Mouse (Mus musculus) left cerebral cortex, adult 2 months (tissue): Measurements from ENCODE around the gene Cdc37. TPM values are rescaled to one million over a fixed set of nuclear protein-coding genes. Genes with fewer than 3 reads are reported as not detected.

Experiments
- DNase-seq, 2 experiments: peaks; one replicate each; pipeline ENCODE4 v3.0.0; 2021 to 2022; ENCODE audit warnings: low spot score in 2 of 2, mixed read lengths in 1 of 2; ENCODE audit errors: extremely low spot score in 1 of 2
- H3K27ac ChIP-seq: fragments of 200-600 bp; 2 replicates; pipeline ENCODE4 v1.8.1; 2022
- H3K4me3 ChIP-seq: fragments of 200-600 bp; 2 replicates; pipeline ENCODE4 v1.8.1; 2022
- CTCF ChIP-seq: fragments of 200-600 bp; IDR thresholded peaks from 2 replicates; pipeline ENCODE4 v1.8.1; 2022; ENCODE audit warnings: antibody characterized with exemption, mild to moderate bottlenecking, moderate library complexity
- intact Hi-C: fragments of 180-260 bp; cut with DNase I; formaldehyde crosslinking; loops from one replicate; pipeline ENCODE4 v1.15.1; 2025
- total RNA-seq, 2 experiments: library from RNA; stranded (reverse); gene quantifications; 2 replicates each; pipeline ENCODE4 v1.2.3; 2021

The Cdc37 gene
- total RNA-seq, 2 experiments from 2014 or later, result 141 to 143 TPM

DNA sequence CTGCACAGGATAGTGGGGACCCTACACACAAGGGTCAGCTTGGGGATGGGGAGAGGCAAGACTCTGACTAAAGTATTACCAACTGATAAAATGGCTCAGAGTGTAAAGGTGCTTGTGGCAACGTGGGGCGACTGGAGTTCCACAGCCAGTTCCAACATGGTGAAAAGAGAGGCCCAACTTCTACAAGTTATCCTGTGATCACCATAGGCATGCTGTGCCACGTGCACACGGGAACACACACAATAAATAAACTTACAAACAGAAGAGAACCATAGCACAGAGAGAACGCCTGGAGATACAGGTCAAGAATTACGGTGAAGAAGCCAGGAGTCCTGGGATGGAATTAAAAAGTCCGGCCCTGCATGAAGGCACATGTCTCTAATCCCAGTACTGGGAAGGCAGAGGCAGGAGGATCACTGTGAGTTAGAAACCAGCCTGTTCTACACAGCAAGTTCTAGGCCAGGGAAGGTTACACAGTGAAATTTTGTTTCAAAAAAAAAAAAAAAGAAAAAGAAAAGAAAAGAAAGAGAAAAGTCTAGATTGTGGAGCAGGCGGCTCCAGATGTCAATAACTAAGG is 617 bp downstream of the Cdc37 start:
- TF ChIP-seq CTCF, result no peak
- H3K27ac ChIP-seq, result peak overlapping the region; percentile 88

DNA sequence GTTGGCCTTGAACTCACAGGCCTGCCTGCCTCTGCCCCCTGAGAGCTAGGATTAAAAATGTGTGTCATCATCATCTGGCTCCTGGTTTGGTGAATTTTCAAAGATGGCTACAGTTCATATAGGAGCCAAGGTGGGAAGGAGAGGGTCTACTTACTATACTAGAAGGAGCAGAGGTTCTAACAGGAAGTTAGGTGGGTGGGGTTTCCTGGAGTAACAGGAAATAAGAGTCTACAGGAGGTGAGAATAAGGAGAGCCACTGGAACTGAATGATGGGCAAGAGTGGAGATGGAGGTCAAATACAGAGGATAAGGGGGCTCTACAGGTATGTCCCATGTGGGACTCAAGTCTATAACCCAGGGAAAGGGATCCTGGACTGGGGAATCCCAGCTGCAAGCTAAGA is 1.4 kb downstream of the Cdc37 start:
- Histone ChIP-seq H3K27ac (no peak overlapping the region), H3K4me3 (no peak overlapping the region)
- TF ChIP-seq CTCF, result no peak
- no peak for DNase-seq
- intact Hi-C loops, result no loop called here

More for the DNA sequence above, 617 bp downstream of the Cdc37 start:
- intact Hi-C loops, result loop anchor here (1.0 kb wide), 1 partner anchor 20 kb away; no protein-coding TSS in a partner anchor
- H3K4me3 ChIP-seq, result peak overlapping the region; percentile 94
- no peak for DNase-seq

DNA sequence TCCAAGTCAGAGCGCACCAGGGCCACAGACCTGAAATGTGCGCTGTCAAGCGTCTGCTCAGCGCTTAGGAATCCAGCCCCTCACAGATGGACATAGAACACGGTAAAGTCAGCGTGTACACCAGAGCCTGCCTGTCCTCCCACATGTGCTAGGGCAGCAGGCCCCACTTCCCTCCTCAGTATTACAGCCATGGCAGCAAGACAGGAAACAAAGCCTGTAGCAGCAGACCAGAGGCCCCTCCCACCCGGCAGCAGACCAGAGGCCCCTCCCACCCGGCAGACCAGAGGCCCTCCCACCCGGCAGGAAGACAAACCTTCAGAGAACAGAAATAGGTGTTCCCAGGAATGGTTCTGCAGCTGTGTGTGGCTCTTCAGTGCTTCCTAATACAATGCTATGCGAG is 3.1 kb downstream of the Cdc37 start:
- H3K27ac ChIP-seq, result no peak overlapping the region
- no peak for TF ChIP-seq CTCF
- intact Hi-C loops, result no loop called here

DNA sequence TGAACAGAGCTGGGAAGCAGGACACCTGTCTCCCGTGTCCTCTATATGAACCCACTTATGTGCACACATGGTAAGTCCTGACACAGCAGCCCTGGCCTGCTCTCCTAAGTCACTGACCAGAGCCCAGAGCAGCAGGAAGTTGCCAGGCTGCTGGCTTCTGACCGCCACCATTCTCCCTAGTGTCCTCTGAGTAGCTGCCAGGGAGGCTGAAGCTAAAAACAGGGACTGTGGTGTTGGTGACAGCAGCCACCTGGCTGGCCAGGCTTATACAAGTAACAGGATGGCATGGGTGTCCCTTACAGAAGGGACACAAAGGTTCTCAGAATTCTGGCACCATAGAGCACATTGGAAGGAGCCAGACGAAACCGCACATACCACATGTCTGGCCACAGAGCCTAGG is 4.4 kb downstream of the Cdc37 start:
- no peak for DNase-seq
- Histone ChIP-seq H3K27ac (no peak overlapping the region), H3K4me3 (no peak overlapping the region)
- intact Hi-C loops, result no loop called here
- no peak for TF ChIP-seq CTCF

More for the DNA sequence above, 3.1 kb downstream of the Cdc37 start:
- no peak for DNase-seq
- no peak overlapping the region for H3K4me3 ChIP-seq

DNA sequence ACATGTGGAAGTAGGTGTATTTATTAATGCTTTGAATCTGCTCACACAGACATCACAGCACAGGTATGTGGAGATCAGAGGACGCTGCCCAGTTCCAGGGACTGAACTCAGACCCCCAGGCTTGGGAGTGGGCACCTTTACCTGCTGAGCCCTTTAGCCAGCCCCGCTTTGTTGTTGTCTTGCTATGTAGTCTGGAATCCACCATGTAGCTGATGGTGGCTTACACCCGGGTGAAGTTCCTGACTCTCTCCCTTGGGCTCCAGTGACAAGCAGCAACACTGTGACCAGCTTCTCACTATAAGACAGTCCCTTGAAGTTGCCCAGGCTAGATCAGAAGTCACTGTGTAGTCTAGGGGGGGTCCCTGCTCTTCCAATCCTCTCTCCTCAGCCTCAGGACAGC is 5.4 kb downstream of the Cdc37 start:
- Histone ChIP-seq H3K27ac (no peak overlapping the region), H3K4me3 (no peak overlapping the region)
- intact Hi-C loops, result no loop called here
- TF ChIP-seq CTCF, result no peak
- DNase-seq, result no peak

DNA sequence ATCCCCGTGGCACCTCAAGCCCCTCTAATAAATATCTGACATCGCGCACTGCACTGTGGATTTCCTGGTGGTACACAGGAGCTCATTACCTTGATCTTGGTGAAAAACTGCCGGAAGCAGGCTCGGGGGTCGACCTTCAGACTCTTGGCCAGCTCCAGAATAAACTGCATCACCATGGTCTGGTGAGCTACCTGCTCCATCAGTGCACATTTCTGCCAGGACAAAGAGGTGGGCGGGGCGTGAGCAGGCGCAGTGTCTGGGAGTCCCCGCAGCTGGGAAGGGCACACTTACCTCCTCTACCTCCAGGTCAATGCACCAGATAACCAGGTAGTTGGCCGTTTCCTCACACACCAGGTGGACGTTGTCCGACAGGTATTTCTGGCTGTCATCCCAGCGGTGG is 7.9 kb downstream of the Cdc37 start:
- DNase-seq, result no peak
- intact Hi-C loops, result no loop called here
- no peak overlapping the region for H3K27ac ChIP-seq
- no peak for TF ChIP-seq CTCF
- no peak overlapping the region for H3K4me3 ChIP-seq

DNA sequence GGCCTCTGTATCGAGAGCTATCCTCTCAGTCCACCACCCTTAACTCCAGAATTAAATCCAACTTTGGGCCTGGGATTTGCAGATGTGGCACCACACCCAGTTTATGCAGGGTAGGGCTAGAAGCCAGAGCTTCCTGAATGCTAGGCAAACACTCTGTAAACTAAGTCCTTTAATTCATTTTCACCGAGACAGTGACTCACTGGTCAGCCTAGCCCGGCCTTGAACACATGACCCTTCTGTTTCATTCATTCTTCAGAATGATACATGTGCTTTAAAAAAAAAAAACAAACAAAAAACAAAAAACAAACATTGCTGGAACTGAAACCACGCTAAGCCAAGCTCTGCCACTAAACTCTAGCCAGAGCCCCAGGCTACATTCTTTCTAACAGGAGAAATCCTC is 11.4 kb downstream of the Cdc37 start:
- intact Hi-C loops, result loop anchor here (5.0 kb wide), 2 partner anchors 106 to 126 kb away; partner anchors contain the start of gene Icam5
- TF ChIP-seq CTCF, result no peak

DNA sequence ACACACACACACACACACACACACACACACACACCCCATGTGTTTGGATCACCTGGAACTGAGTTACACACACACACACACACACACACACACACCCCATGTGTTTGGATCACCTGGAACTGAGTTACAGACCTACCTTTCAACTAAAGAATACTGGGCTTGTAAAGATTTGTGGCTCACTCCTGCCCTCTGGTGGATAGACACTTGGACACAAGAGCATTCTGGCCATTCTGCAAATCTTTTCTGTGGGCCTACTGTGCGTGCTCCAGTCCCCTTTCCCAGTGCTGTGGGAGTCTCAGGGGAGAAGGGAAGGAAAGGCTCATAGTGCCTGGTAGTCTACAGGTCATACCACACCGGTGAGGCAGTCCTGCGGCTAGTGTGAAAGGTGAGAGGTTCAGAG is 12.6 kb downstream of the Cdc37 start:
- intact Hi-C loops, result loop anchor here (2.0 to 5.0 kb wide), 3 partner anchors 105 to 236 kb away; partner anchors contain the start of gene Icam5
- peak; percentile 69 for TF ChIP-seq CTCF
- Histone ChIP-seq H3K27ac (no peak overlapping the region), H3K4me3 (no peak overlapping the region)
- peak; percentile 50 to 54 for DNase-seq

More for the DNA sequence above, 11.4 kb downstream of the Cdc37 start:
- Histone ChIP-seq H3K4me3 (no peak overlapping the region), H3K27ac (no peak overlapping the region)
- no peak for DNase-seq

DNA sequence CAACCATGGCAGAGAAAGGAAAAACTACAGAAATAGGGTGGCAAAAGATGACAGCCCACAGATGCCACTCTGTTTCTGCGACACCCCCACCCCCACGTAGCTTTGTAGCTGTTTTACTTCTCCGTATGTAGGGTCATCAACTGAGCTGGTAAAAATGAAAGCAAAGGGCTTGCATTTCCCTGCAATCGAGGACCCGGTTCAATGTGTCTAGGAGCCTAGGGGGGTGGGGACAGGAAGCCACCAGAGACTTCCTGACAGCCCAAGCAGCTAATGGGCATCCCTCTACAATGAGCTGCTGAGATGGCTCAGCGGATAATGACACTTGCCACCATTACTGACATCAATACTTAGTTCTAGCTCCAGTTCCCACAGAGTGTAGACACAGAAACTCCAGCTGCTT is 13.4 kb downstream of the Cdc37 start:
- TF ChIP-seq CTCF, result no peak
- no peak overlapping the region for H3K4me3 ChIP-seq
- H3K27ac ChIP-seq, result no peak overlapping the region
- intact Hi-C loops, result loop anchor here (2.0 to 5.0 kb wide), 3 partner anchors 104 to 236 kb away; partner anchors contain the start of gene Icam5
- DNase-seq, result no peak

DNA sequence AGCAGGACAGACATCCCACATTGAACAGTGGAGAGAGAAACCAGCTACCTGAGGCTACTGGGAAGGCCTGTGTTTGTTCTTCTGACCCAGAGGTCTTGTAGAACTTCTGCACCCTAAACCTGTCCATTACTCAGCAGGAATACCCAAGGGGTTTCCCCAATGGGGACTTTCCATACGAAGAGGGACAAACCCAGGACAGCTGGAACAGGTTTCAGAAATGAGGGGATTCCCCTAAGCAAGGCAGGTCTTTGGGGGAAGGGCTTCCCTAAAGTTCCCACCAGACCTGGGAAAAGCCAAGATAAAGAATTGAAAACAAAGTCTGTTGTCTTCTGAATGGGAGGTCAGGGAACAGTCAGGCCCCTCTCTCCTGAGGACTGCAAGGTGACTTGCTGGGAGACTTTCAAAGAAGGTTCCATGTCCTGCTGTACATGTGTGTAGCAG is 13.8 kb downstream of the Cdc37 start:
- Histone ChIP-seq H3K4me3 (no peak overlapping the region), H3K27ac (no peak overlapping the region)
- no peak for TF ChIP-seq CTCF
- DNase-seq, result no peak
- intact Hi-C loops, result loop anchor here (2.0 to 5.0 kb wide), 3 partner anchors 104 to 235 kb away; partner anchors contain the start of gene Icam5

DNA sequence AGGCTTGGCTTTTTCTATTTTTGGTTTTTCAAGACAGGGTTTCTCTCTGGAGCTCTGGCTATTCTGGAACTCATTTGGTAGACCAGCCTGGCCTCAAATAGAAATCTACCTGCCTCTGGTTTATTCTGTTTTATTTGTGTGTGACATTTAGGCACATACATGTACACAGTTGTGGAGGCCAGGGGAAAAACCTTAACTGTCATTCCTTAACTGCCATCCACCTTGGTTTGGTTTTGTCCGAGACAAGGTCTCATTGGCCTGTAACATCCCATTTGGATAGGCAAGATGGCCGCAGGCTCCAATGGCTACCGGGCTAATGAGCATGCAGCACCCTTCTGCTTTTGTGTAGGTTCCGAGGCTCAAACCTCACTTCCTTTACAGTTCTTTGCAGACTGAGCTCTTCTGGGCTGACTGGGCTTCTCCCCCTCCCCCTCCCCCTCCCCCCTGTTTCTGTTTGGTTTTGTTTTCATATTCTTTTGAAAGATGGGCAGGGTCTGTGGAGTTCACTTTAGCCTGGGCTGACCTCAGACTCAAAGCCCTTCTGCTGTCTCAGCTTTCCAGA is 14.4 kb downstream of the Cdc37 start:
- intact Hi-C loops, result loop anchor here (5.0 kb wide), 2 partner anchors 103 to 123 kb away; partner anchors contain the start of gene Icam5
- no peak for TF ChIP-seq CTCF
- H3K4me3 ChIP-seq, result no peak overlapping the region
- H3K27ac ChIP-seq, result no peak overlapping the region; the same call in 1 of the 2 replicates
- DNase-seq, result no peak

DNA sequence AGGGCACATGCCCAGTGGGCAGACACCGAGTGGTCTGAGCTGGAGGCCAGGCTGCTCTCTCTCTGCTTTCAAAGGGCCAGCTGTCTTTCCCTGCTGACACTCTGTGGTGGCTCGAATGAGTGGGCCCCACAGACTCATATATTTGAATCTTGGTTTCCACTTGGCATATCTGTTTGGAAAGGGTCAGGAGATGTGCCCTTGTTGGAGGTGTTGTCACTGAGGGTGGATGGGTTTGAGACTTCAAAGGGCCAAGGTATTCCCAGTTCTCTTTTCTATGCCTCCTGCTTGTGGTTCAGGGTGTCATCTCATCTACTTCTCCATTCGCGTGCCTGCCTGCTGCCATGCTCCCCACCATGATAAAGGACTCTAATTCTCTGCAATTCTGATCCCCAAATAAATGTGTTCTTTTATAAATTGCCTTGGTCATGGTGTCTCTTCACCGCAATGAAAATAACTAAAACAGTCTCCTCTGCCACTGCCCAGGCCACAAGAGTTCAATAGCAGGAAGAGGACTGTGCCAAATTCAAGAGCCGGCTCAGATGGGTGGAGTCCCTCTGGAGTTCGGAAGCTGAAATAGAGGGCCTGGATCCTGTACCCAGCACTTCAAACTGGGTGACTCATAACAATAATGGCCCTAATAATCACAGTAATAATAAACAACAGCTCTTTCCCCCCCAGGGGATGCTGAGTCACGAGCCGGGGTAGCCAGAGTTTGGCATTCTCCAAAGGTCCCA is 15.0 kb downstream of the Cdc37 start:
- Histone ChIP-seq H3K27ac (no peak overlapping the region; the same call in 1 of the 2 replicates), H3K4me3 (no peak overlapping the region)
- DNase-seq, result no peak
- intact Hi-C loops, result loop anchor here (5.0 kb wide), 2 partner anchors 102 to 122 kb away; partner anchors contain the start of gene Icam5
- TF ChIP-seq CTCF, result no peak
